Mouse (Mus musculus): ENCODE measurements around the gene Arhgap8. TPM values are rescaled to one million over a fixed set of nuclear protein-coding genes. Genes with fewer than 3 reads are reported as not detected.
A peak's percentile ranks its signal among the peaks of the same experiment; 100 is the strongest.
"Not testable (repeated sequence)": the region's sequence is repeated elsewhere in the genome, so short reads cannot be mapped to it uniquely, and the experiment has no call there.

The Arhgap8 gene
- polyA plus RNA-seq, 1 experiment: 0.81 TPM

- TF ChIP-seq CTCF (IDR thresholded peaks at IDR 0.05; ENCODE audit: borderline replicate concordance, extremely low read depth, insufficient read depth, insufficient read length) (no peak), POLR2A (IDR thresholded peaks at IDR 0.05; ENCODE audit: borderline replicate concordance, extremely low read depth, insufficient read depth, insufficient read length, poor library complexity, severe bottlenecking) (no peak)
Observed at GRCm38 (mm10) chr15:84741573-84741972, 21.7 kb downstream of the Arhgap8 start.

GRCm38 (mm10) chr15:84743347-84743746 lies 23.5 kb downstream of the Arhgap8 start:
- TF ChIP-seq CTCF (IDR thresholded peaks at IDR 0.05; ENCODE audit: borderline replicate concordance, extremely low read depth, insufficient read depth, insufficient read length) (no peak), POLR2A (IDR thresholded peaks at IDR 0.05; ENCODE audit: borderline replicate concordance, extremely low read depth, insufficient read depth, insufficient read length, poor library complexity, severe bottlenecking) (no peak)
- DNase-seq (ENCODE audit: low read depth): no peak

More at GRCm38 (mm10) chr15:84741573-84741972, 21.7 kb downstream of the Arhgap8 start:
- no peak for DNase-seq (ENCODE audit: low read depth)

GRCm38 (mm10) chr15:84744308-84744707 lies 24.5 kb downstream of the Arhgap8 start:
- no peak for DNase-seq (ENCODE audit: low read depth)
- TF ChIP-seq CTCF (IDR thresholded peaks at IDR 0.05; ENCODE audit: borderline replicate concordance, extremely low read depth, insufficient read depth, insufficient read length): no peak
- no peak for TF ChIP-seq POLR2A (IDR thresholded peaks at IDR 0.05; ENCODE audit: borderline replicate concordance, extremely low read depth, insufficient read depth, insufficient read length, poor library complexity, severe bottlenecking)

GRCm38 (mm10) chr15:84745831-84746230 lies 26.0 kb downstream of the Arhgap8 start:
- DNase-seq (ENCODE audit: low read depth): no peak
- TF ChIP-seq POLR2A (IDR thresholded peaks at IDR 0.05; ENCODE audit: borderline replicate concordance, extremely low read depth, insufficient read depth, insufficient read length, poor library complexity, severe bottlenecking): no peak
- no peak for TF ChIP-seq CTCF (IDR thresholded peaks at IDR 0.05; ENCODE audit: borderline replicate concordance, extremely low read depth, insufficient read depth, insufficient read length)

- no peak for TF ChIP-seq POLR2A (IDR thresholded peaks at IDR 0.05; ENCODE audit: borderline replicate concordance, extremely low read depth, insufficient read depth, insufficient read length, poor library complexity, severe bottlenecking)
- TF ChIP-seq CTCF (IDR thresholded peaks at IDR 0.05; ENCODE audit: borderline replicate concordance, extremely low read depth, insufficient read depth, insufficient read length): peak; percentile 98
- peak; percentile 71 for DNase-seq (ENCODE audit: low read depth)
Observed at GRCm38 (mm10) chr15:84754987-84755386, 35.1 kb downstream of the Arhgap8 start.

- peak; percentile 84 for DNase-seq (ENCODE audit: low read depth)
- TF ChIP-seq CTCF (IDR thresholded peaks at IDR 0.05; ENCODE audit: borderline replicate concordance, extremely low read depth, insufficient read depth, insufficient read length): no peak
- TF ChIP-seq POLR2A (IDR thresholded peaks at IDR 0.05; ENCODE audit: borderline replicate concordance, extremely low read depth, insufficient read depth, insufficient read length, poor library complexity, severe bottlenecking): no peak
Observed at GRCm38 (mm10) chr15:84756426-84756825, 36.6 kb downstream of the Arhgap8 start.

- TF ChIP-seq POLR2A (IDR thresholded peaks at IDR 0.05; ENCODE audit: borderline replicate concordance, extremely low read depth, insufficient read depth, insufficient read length, poor library complexity, severe bottlenecking) (no peak), CTCF (IDR thresholded peaks at IDR 0.05; ENCODE audit: borderline replicate concordance, extremely low read depth, insufficient read depth, insufficient read length) (peak; percentile 92)
- DNase-seq (ENCODE audit: low read depth): peak; percentile 53
Observed at GRCm38 (mm10) chr15:84758493-84758892, 38.6 kb downstream of the Arhgap8 start.

- TF ChIP-seq POLR2A (IDR thresholded peaks at IDR 0.05; ENCODE audit: borderline replicate concordance, extremely low read depth, insufficient read depth, insufficient read length, poor library complexity, severe bottlenecking) (no peak), CTCF (IDR thresholded peaks at IDR 0.05; ENCODE audit: borderline replicate concordance, extremely low read depth, insufficient read depth, insufficient read length) (no peak)
- peak; percentile 64 for DNase-seq (ENCODE audit: low read depth)
Observed at GRCm38 (mm10) chr15:84762712-84763422, 43.0 kb downstream of the Arhgap8 start.

GRCm38 (mm10) chr15:84763423-84763812 lies 43.6 kb downstream of the Arhgap8 start:
- no peak for TF ChIP-seq POLR2A (IDR thresholded peaks at IDR 0.05; ENCODE audit: borderline replicate concordance, extremely low read depth, insufficient read depth, insufficient read length, poor library complexity, severe bottlenecking)
- TF ChIP-seq CTCF (IDR thresholded peaks at IDR 0.05; ENCODE audit: borderline replicate concordance, extremely low read depth, insufficient read depth, insufficient read length): peak; percentile 40; the same call in 1 of the 2 replicates
- no peak for DNase-seq (ENCODE audit: low read depth)

GRCm38 (mm10) chr15:84766621-84767020 lies 46.8 kb downstream of the Arhgap8 start:
- no peak for DNase-seq (ENCODE audit: low read depth)
- TF ChIP-seq CTCF (IDR thresholded peaks at IDR 0.05; ENCODE audit: borderline replicate concordance, extremely low read depth, insufficient read depth, insufficient read length) (no peak), POLR2A (IDR thresholded peaks at IDR 0.05; ENCODE audit: borderline replicate concordance, extremely low read depth, insufficient read depth, insufficient read length, poor library complexity, severe bottlenecking) (no peak)

GRCm38 (mm10) chr15:84768531-84768930 lies 48.7 kb downstream of the Arhgap8 start:
- DNase-seq (ENCODE audit: low read depth): not testable (repeated sequence)

GRCm38 (mm10) chr15:84769641-84770341 lies 49.9 kb downstream of the Arhgap8 start:
- DNase-seq (ENCODE audit: low read depth): no peak
- TF ChIP-seq CTCF (IDR thresholded peaks at IDR 0.05; ENCODE audit: borderline replicate concordance, extremely low read depth, insufficient read depth, insufficient read length) (no peak), POLR2A (IDR thresholded peaks at IDR 0.05; ENCODE audit: borderline replicate concordance, extremely low read depth, insufficient read depth, insufficient read length, poor library complexity, severe bottlenecking) (no peak)
